Mouse (Mus musculus) lung, postnatal 0 days (tissue): ENCODE measurements at regions not wholly inside any gene's neighbourhood (a gene's known extent, or its start where the extent isn't known, plus 50 kb on each side); places are given as distances from the start of the nearest gene placed in this dataset.

ENCODE experiments used
- ATAC-seq: fragments of 200-750 bp; cut with Nextera tagmentation; 2 replicates; pipeline ENCODE4 v1.8.0; 2017; ENCODE audit warnings: moderate library complexity
- DNase-seq: peaks from one replicate; pipeline ENCODE4 v3.0.0-alpha.2; 2016; ENCODE audit warnings: low spot score
- H3K27ac ChIP-seq: fragments of 300-500 bp; sonication (generic); 2 replicates; pipeline ENCODE4 v1.5.1; 2014; ENCODE audit warnings: antibody characterized with exemption, mild to moderate bottlenecking, low read length, mixed read lengths
- H3K27me3 ChIP-seq: fragments of 300-500 bp; sonication (generic); replicated peaks from 2 replicates; pipeline ENCODE4 v1.6.1; 2014; ENCODE audit warnings: low read length, mixed read lengths; ENCODE audit not compliant: insufficient read depth
- H3K36me3 ChIP-seq: fragments of 300-500 bp; sonication (generic); 2 replicates; pipeline ENCODE4 v1.6.1; 2014; ENCODE audit warnings: low read length, mixed read lengths; ENCODE audit not compliant: insufficient read depth
- H3K4me1 ChIP-seq: fragments of 300-500 bp; sonication (generic); 2 replicates; pipeline ENCODE4 v1.6.1; 2014; ENCODE audit warnings: antibody characterized with exemption, low read depth, low read length, mixed read lengths; ENCODE audit not compliant: insufficient read depth
- H3K4me2 ChIP-seq: fragments of 300-500 bp; sonication (generic); replicated peaks from 2 replicates; pipeline ENCODE4 v1.6.1; 2014; ENCODE audit warnings: low read depth, mild to moderate bottlenecking, low read length, moderate library complexity, mixed read lengths
- H3K4me3 ChIP-seq: fragments of 300-500 bp; sonication (generic); 2 replicates; pipeline ENCODE4 v1.5.1; 2014; ENCODE audit warnings: low read depth, low read length
- H3K9ac ChIP-seq: fragments of 300-500 bp; sonication (generic); replicated peaks from 2 replicates; pipeline ENCODE4 v1.6.1; 2014; ENCODE audit warnings: low read depth, mild to moderate bottlenecking
- H3K9me3 ChIP-seq: fragments of 300-500 bp; sonication (generic); 2 replicates; pipeline ENCODE4 v1.6.1; 2016; ENCODE audit warnings: low read length, mixed read lengths
- CTCF ChIP-seq: IDR thresholded peaks from 2 replicates; pipeline ENCODE4 v1.5.1; 2016; ENCODE audit warnings: antibody characterized with exemption, mild to moderate bottlenecking
- EP300 ChIP-seq: IDR thresholded peaks from 2 replicates; pipeline ENCODE4 v1.6.1; 2016; ENCODE audit warnings: antibody characterized with exemption, mild to moderate bottlenecking, control low read depth
- WGBS: fragments of 180-500 bp; shearing (Covaris S2); extraction: QIAGEN DNeasy Blood & Tissue Kit; methylation state at CpG from one replicate; pipeline ENCODE4 v1.1.7; 2014; 5-methylcytosine and 5-hydroxymethylcytosine counted together

GRCm38 (mm10) chr15:62476452-62476851 is 1368.5 kb downstream of the Gsdmc2 start:
- ATAC-seq (no peak), DNase-seq (no peak)
- no peak for TF ChIP-seq CTCF
- TF ChIP-seq EP300, result no peak
- no peaks in the 10 kb centered on the region for H3K9me3 ChIP-seq
- no peak overlapping the region for H3K4me2 ChIP-seq
- no peak overlapping the region for H3K27ac ChIP-seq
- H3K9ac ChIP-seq, result no peak overlapping the region
- no peaks in the 10 kb centered on the region for H3K27me3 ChIP-seq
- H3K4me1 ChIP-seq, result no peaks in the 10 kb centered on the region
- H3K36me3 ChIP-seq, result no peaks in the 10 kb centered on the region
- WGBS, result 61% methylated on average over 4 of the region's 4 CpGs
- no peak overlapping the region for H3K4me3 ChIP-seq

- Histone ChIP-seq H3K27ac (no peak overlapping the region), H3K9ac (no peak overlapping the region), H3K9me3 (no peaks in the 10 kb centered on the region), H3K4me3 (no peak overlapping the region), H3K4me1 (no peaks in the 10 kb centered on the region), H3K4me2 (no peak overlapping the region), H3K27me3 (no peaks in the 10 kb centered on the region), H3K36me3 (no peaks in the 10 kb centered on the region)
- 63% methylated on average over 7 of the region's 7 CpGs for WGBS
- no peak for ATAC-seq
- no peak for DNase-seq
- TF ChIP-seq EP300 (no peak), CTCF (no peak)
These were observed 1374.2 kb downstream of the Gsdmc2 start for GRCm38 (mm10) chr15:62470683-62471331.

GRCm38 (mm10) chr15:62468076-62468475 is 1376.9 kb downstream of the Gsdmc2 start:
- no peaks in the 10 kb centered on the region for H3K36me3 ChIP-seq
- H3K9me3 ChIP-seq, result no peaks in the 10 kb centered on the region
- no peak overlapping the region for H3K9ac ChIP-seq
- no peak overlapping the region for H3K4me3 ChIP-seq
- ATAC-seq (no peak), DNase-seq (no peak)
- H3K27ac ChIP-seq, result no peak overlapping the region
- H3K4me2 ChIP-seq, result no peak overlapping the region
- WGBS, result 56% methylated on average over 3 of the region's 3 CpGs
- H3K4me1 ChIP-seq, result no peaks in the 10 kb centered on the region
- TF ChIP-seq CTCF, result no peak
- no peak for TF ChIP-seq EP300
- no peaks in the 10 kb centered on the region for H3K27me3 ChIP-seq

GRCm38 (mm10) chr15:62466856-62467255 is 1378.1 kb downstream of the Gsdmc2 start:
- Histone ChIP-seq H3K36me3 (no peaks in the 10 kb centered on the region), H3K4me3 (no peak overlapping the region), H3K27me3 (no peaks in the 10 kb centered on the region), H3K4me1 (no peaks in the 10 kb centered on the region), H3K27ac (no peak overlapping the region), H3K9me3 (no peaks in the 10 kb centered on the region), H3K4me2 (no peak overlapping the region), H3K9ac (no peak overlapping the region)
- ATAC-seq (no peak), DNase-seq (no peak)
- no peak for TF ChIP-seq CTCF
- no peak for TF ChIP-seq EP300

- no peak for DNase-seq
- H3K27ac ChIP-seq, result no peak overlapping the region
- no peaks in the 10 kb centered on the region for H3K4me1 ChIP-seq
- H3K9ac ChIP-seq, result no peak overlapping the region
- H3K4me3 ChIP-seq, result no peak overlapping the region
- no peak overlapping the region for H3K4me2 ChIP-seq
- ATAC-seq, result no peak
- H3K27me3 ChIP-seq, result no peaks in the 10 kb centered on the region
- 77% methylated on average over 6 of the region's 6 CpGs for WGBS
- peak; percentile 10; the same call in 1 of the 2 replicates for TF ChIP-seq CTCF
- TF ChIP-seq EP300, result no peak
- H3K36me3 ChIP-seq, result no peaks in the 10 kb centered on the region
- H3K9me3 ChIP-seq, result no peaks in the 10 kb centered on the region
These were observed 1379.7 kb downstream of the Gsdmc2 start for GRCm38 (mm10) chr15:62465026-62465839.

GRCm38 (mm10) chr15:62462698-62463097 is 1382.3 kb downstream of the Gsdmc2 start:
- Histone ChIP-seq H3K4me1 (no peaks in the 10 kb centered on the region), H3K9ac (no peak overlapping the region), H3K4me2 (no peak overlapping the region), H3K36me3 (no peaks in the 10 kb centered on the region), H3K4me3 (no peak overlapping the region), H3K9me3 (no peaks in the 10 kb centered on the region), H3K27me3 (no peaks in the 10 kb centered on the region), H3K27ac (no peak overlapping the region)
- peak; percentile 72 for ATAC-seq
- 38% methylated on average over 3 of the region's 3 CpGs for WGBS
- no peak for TF ChIP-seq CTCF
- TF ChIP-seq EP300, result no peak
- DNase-seq, result peak; percentile 55
